Mouse (Mus musculus) myocyte (in vitro differentiated cells): Measurements from ENCODE around the gene Slc39a13. TPM values are rescaled to one million over a fixed set of nuclear protein-coding genes. Genes with fewer than 3 reads are reported as not detected.
A peak's percentile ranks its signal among the peaks of the same experiment; 100 is the strongest.

Experiments used
- H3K27me3 ChIP-seq: one replicate; pipeline ENCODE4 v1.6.1; 2011; ENCODE audit not compliant: control insufficient read depth, insufficient read depth, insufficient read length
- H3K36me3 ChIP-seq: one replicate; pipeline ENCODE4 v1.6.1; 2011; ENCODE audit not compliant: control insufficient read depth, insufficient read depth
- H3K4me2 ChIP-seq: one replicate; pipeline ENCODE4 v1.6.1; 2011; ENCODE audit warnings: low read depth, control low read depth
- H3K4me3 ChIP-seq: one replicate; pipeline ENCODE4 v1.5.1; 2011; ENCODE audit warnings: mild to moderate bottlenecking, control low read depth, moderate library complexity
- H3K79me2 ChIP-seq: one replicate; pipeline ENCODE4 v1.6.1; 2011; ENCODE audit not compliant: control insufficient read depth, insufficient read depth
- H3ac ChIP-seq: one replicate; pipeline ENCODE4 v1.6.1; 2011; ENCODE audit not compliant: control insufficient read depth, insufficient read length
- CEBPB ChIP-seq: IDR thresholded peaks from 2 replicates; pipeline ENCODE4 v1.6.1; 2011; ENCODE audit warnings: mild to moderate bottlenecking, moderate library complexity; ENCODE audit not compliant: poor library complexity, insufficient read depth, severe bottlenecking
- E2F4 ChIP-seq: IDR thresholded peaks from one replicate; pipeline ENCODE4 v1.6.1; 2011; ENCODE audit warnings: mild to moderate bottlenecking, control low read depth, moderate library complexity; ENCODE audit not compliant: insufficient read depth
- MAX ChIP-seq: IDR thresholded peaks from one replicate; pipeline ENCODE4 v1.6.1; 2011; ENCODE audit warnings: low read depth, mild to moderate bottlenecking, control low read depth
- MYOD1 ChIP-seq, 3 experiments: IDR thresholded peaks; one replicate each; pipeline ENCODE4 v1.6.1; 2011; ENCODE audit warnings: control low read depth in 2 of 3, low read depth in 2 of 3, mild to moderate bottlenecking in 2 of 3, moderate library complexity in 1 of 3; ENCODE audit not compliant: insufficient read length in 2 of 3, control insufficient read depth in 1 of 3
- MYOG ChIP-seq, 3 experiments: IDR thresholded peaks; one replicate each; pipeline ENCODE4 v1.6.1; 2011; ENCODE audit warnings: control low read depth in 2 of 3, low read depth in 2 of 3, mild to moderate bottlenecking in 2 of 3; ENCODE audit not compliant: insufficient read length in 2 of 3, control insufficient read depth in 1 of 3, insufficient read depth in 1 of 3
- POLR2A ChIP-seq: IDR thresholded peaks from one replicate; pipeline ENCODE4 v1.6.1; 2011; ENCODE audit warnings: low read depth, mild to moderate bottlenecking, control low read depth, moderate library complexity; ENCODE audit not compliant: insufficient read length
- POLR2AphosphoS2 ChIP-seq: IDR thresholded peaks from one replicate; pipeline ENCODE4 v1.6.1; 2011; ENCODE audit warnings: low read depth, control low read depth; ENCODE audit not compliant: insufficient read length
- REST ChIP-seq: IDR thresholded peaks from one replicate; pipeline ENCODE4 v1.6.1; 2011; ENCODE audit warnings: mild to moderate bottlenecking, control low read depth, moderate library complexity; ENCODE audit not compliant: insufficient read depth, insufficient read length
- SRF ChIP-seq: IDR thresholded peaks from one replicate; pipeline ENCODE4 v1.6.1; 2011; ENCODE audit warnings: low read depth; ENCODE audit not compliant: control insufficient read depth, insufficient read length
- TCF12 ChIP-seq: IDR thresholded peaks from one replicate; pipeline ENCODE4 v1.6.1; 2011; ENCODE audit warnings: mild to moderate bottlenecking, control low read depth; ENCODE audit not compliant: poor library complexity, insufficient read depth, severe bottlenecking
- TCF3 ChIP-seq: IDR thresholded peaks from one replicate; pipeline ENCODE4 v1.6.1; 2011; ENCODE audit warnings: low read depth, control low read depth; ENCODE audit not compliant: insufficient read length
- USF1 ChIP-seq: IDR thresholded peaks from one replicate; pipeline ENCODE4 v1.6.1; 2011; ENCODE audit warnings: low read depth, mild to moderate bottlenecking, control low read depth, moderate library complexity
- polyA plus RNA-seq: library from polyadenylated mRNA; unstranded; fragments of >200 nt; fragmentation: generic; extraction: Trizol; gene quantifications from one replicate; pipeline ENCODE4 v1.2.1, GENCODE M21; 2012; ENCODE audit warnings: missing spikeins

The Slc39a13 gene
- polyA plus RNA-seq, 1 experiment: 41.1 TPM

DNA sequence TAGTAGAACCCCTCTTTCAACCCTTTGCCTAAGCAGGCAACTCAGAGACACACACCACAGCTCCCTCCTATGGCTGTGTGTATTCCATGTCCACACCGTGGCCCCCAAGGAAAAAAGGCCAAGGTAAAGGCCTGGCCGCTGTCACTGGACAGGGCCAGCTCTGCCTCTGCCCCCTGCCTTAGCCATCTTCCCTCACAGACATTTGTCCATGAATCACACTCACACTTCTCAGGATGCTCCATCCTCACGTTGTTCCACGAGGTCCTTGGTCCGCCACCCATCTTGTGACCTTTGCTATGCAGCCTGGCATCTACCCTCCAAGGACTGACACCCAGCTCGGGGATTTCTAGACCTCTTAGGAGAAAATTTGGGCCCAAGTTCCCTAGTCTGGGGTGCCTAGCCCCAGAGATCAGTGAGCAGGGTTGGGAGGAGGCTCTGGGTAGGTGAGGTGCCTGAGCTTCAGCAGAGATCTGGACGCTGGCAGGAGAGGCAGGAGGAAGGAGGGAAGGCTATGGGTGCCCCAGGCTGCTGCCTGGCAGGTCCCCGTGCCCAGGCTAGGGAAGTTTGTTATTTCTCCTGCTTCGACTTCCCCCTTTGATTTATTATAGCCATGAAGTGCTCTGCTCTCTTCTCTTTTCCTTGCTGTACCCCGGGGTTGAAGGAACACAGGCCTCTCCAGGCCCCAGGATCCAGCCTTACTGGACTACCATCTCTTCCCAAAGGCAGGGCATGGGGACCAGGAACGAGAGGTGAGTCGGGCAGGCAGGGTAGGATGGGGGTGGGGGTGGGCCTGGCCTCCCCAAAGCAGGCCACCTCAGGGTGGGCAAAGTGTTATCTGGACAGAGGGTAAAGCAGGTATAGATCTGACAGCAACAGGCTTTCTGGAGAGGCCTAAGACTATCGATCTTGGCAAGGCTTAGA lies 11.8 kb upstream of the Slc39a13 start, which contains the start of gene Spi1:
TSS of gene Spi1 (plus strand) at position 616 of the 921 bp plus-strand sequence.
- Histone ChIP-seq H3K4me2 (no peak within 1 kb of the TSS), H3K4me3 (no peak within 1 kb of the TSS), H3K79me2 (no peaks in the 10 kb centered on the region), H3K36me3 (no peaks in the 10 kb centered on the region), H3ac (no peak within 1 kb of the TSS), H3K27me3 (no peaks in the 10 kb centered on the region)
- TF ChIP-seq USF1 (no peak), MAX (no peak)

DNA sequence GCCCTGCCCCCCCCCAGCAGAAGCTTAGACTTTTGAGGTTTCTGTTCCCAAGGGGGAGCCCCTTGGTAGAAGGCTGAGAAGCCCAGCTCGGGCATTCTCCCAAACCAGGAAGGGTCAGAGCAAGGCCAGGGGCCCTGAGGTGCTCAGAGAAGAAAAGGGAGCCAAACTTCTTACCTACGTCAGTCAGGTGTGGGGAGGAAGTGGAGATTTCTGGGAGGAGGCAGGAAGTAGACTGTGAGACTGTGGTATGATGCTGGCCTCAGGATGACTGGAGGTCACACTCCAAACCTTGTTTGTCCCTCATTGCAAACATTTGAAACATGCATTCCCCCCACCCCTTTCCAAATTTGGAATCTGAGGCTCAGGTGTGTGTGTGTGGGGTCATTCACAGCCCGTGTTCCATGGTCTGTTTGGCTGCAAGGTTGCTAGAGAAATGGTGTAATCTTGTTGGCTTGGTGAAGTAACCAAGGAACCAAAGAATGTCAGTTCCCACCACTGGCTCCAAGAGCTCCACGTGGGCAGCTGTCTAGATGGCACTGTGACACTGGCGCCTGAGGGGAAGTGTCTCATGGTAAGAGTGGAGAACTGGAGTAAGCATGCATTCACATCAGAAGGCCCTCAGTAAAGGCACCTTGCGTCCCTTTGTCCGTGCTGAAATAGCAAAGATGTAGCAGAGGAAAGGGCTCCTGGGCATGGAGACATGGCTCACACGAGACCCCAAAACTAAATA lies 10.7 kb upstream of the Slc39a13 start:
- no peaks in the 10 kb centered on the region for H3K36me3 ChIP-seq
- TF ChIP-seq MAX (no peak), SRF (no peak), USF1 (no peak), CEBPB (no peak), TCF3 (no peak), REST (no peak), POLR2AphosphoS2 (no peak), POLR2A (no peak), MYOG (IDR thresholded peaks at IDR 0.05; ENCODE audit: control insufficient read depth in 1 of 3, insufficient read depth in 1 of 3, insufficient read length in 2 of 3, low read depth in 2 of 3) (no peak), TCF12 (no peak), E2F4 (no peak), MYOD1 (IDR thresholded peaks at IDR 0.05; ENCODE audit: control insufficient read depth in 1 of 3, insufficient read length in 2 of 3, low read depth in 2 of 3) (no peak)
- no peak overlapping the region for H3ac ChIP-seq
- no peaks in the 10 kb centered on the region for H3K27me3 ChIP-seq
- no peak overlapping the region for H3K4me2 ChIP-seq
- H3K4me3 ChIP-seq: no peak overlapping the region
- no peaks in the 10 kb centered on the region for H3K79me2 ChIP-seq

DNA sequence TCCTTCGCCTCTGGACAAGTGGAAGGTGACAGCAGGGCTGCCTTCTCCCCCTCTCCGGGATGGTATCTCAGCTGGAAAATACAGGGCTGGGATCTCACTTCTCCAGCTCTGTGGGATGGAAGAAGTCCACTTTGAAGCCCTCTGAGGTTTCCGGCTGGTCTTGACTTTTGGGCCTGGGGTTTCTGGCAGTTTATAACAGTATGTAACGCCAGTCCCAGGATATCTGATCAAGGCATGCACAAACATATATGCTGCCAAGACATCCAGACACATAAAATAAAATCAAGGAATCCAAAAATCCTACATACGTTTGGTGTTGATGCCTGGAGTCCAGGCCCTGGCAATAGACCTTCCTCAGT lies 8.8 kb upstream of the Slc39a13 start:
- H3K27me3 ChIP-seq: no peaks in the 10 kb centered on the region
- TF ChIP-seq MYOD1 (IDR thresholded peaks at IDR 0.05; ENCODE audit: control insufficient read depth in 1 of 3, insufficient read length in 2 of 3, low read depth in 2 of 3) (no peak), TCF12 (no peak), REST (no peak), USF1 (no peak), MYOG (IDR thresholded peaks at IDR 0.05; ENCODE audit: control insufficient read depth in 1 of 3, insufficient read depth in 1 of 3, insufficient read length in 2 of 3, low read depth in 2 of 3) (no peak), POLR2AphosphoS2 (no peak), E2F4 (no peak), TCF3 (no peak), MAX (no peak), SRF (no peak), POLR2A (no peak), CEBPB (no peak)
- no peak overlapping the region for H3K4me3 ChIP-seq
- no peaks in the 10 kb centered on the region for H3K79me2 ChIP-seq
- no peaks in the 10 kb centered on the region for H3K36me3 ChIP-seq
- H3K4me2 ChIP-seq: peak overlapping the region; percentile 34
- H3ac ChIP-seq: no peak overlapping the region

DNA sequence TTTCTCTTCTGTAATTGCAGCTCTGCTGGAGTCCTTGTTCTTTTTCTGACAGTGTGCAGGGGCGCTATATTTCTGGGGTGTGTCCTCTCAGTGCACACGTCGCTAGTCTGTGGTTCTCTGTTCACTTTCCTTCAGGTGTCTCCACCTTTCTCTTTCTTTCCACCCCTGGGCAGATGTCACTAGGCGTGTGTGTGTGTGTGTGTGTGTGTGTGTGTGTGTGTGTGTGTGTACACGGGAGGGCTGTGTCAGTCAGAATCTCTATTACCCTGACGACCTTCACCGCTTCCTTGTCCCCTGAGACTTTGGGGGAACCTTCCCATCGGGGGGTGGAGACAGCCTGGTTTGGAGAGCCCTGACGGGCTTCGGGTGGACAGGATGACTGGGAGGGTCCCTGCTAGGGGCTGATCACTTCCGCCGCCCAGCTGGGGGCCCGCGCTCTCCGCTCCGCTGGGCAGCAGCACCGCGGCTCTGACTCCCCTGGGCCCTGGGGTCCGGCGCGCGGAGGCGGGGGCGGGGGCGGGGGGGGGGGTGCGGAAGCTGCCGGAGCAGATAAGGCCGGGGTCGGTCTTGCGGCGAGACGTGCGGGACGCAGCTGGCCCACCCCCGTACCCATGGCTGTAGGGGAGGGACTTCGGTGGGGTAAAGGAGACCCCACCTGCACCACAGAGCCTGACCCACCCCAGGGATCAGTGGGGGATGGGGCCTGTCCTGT lies 8.3 kb upstream of the Slc39a13 start:
- Histone ChIP-seq H3ac (no peak overlapping the region), H3K27me3 (no peaks in the 10 kb centered on the region), H3K36me3 (no peaks in the 10 kb centered on the region), H3K4me2 (peak overlapping the region; percentile 34), H3K4me3 (no peak overlapping the region), H3K79me2 (no peaks in the 10 kb centered on the region)
- TF ChIP-seq USF1 (no peak), MYOD1 (IDR thresholded peaks at IDR 0.05; ENCODE audit: control insufficient read depth in 1 of 3, insufficient read length in 2 of 3, low read depth in 2 of 3) (no peak), POLR2AphosphoS2 (no peak), MAX (no peak), TCF12 (no peak), SRF (no peak), E2F4 (no peak), POLR2A (no peak), MYOG (IDR thresholded peaks at IDR 0.05; ENCODE audit: control insufficient read depth in 1 of 3, insufficient read depth in 1 of 3, insufficient read length in 2 of 3, low read depth in 2 of 3) (no peak), TCF3 (no peak), REST (no peak), CEBPB (no peak)
